15 mouse cellular contexts compared by ENCODE assay signal in the genomic region with DNA sequence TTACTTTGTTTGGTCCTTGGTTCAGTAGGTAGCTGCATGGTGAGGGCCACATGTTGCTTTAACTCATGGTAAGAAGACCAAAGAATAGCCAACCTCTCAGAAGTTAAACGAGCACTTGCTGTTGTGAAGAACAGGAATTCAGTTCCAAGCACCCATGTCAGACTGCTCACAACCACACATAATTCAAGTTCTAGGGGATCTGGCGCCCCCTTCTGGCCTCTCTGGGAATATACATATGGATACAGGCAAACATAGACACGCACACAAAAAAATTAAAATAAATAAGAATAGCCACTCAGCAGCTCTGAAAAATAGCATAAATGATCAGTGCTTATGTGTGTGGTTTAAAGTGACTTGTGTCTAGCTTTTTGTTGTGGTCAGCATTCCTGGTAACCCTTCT. TPM values are rescaled to one million over a fixed set of nuclear protein-coding genes. Genes with fewer than 3 reads are reported as not detected.
DNase-seq lines count a peak whose midpoint lies in the region; ATAC-seq and TF ChIP-seq lines count a peak whose summit lies in the region.
"Had no signal": no experiment of that assay in that cellular context is flagged by ENCODE, and none has a peak within 500 bp of the region (broad histone marks: within the 10 kb centered on the region; RNA-seq: fewer than 3 reads in every experiment).

No protein-coding gene starts in this region.

- TF ChIP-seq POLR2A in liver, adult 2 months (IDR thresholded peaks at IDR 0.05; ENCODE audit: extremely low read depth, insufficient read depth, low read length), result no peak

- WGBS in liver, adult 2 months, result 75% methylated on average over 3 of the region's 3 CpGs
- WGBS in liver, embryonic 11.5 days, result 65% methylated on average over 3 of the region's 3 CpGs
- WGBS in heart, embryonic 11.5 days (ENCODE audit: insufficient replicate concordance), result 73% methylated on average over 3 of the region's 3 CpGs

- H3K9me3 ChIP-seq in liver, embryonic 11.5 days (ENCODE audit: control insufficient read depth, low read length), result no peaks in the 10 kb centered on the region
- H3K9me3 ChIP-seq in E14TG2a.4 (ENCODE audit: low read length), result no peaks in the 10 kb centered on the region
- no peaks in the 10 kb centered on the region; the same call in 1 of the 2 replicates for H3K9me3 ChIP-seq in heart, embryonic 11.5 days (replicated peaks; ENCODE audit: control insufficient read depth, low read length)
- H3K9me3 ChIP-seq: forebrain, embryonic 12.5 days had no signal

- no peak for DNase-seq in liver, adult 2 months (ENCODE audit: extremely low read depth, low read depth, low spot score)
- DNase-seq in liver, embryonic 11.5 days (ENCODE audit: low spot score), result no peak
- no peak for DNase-seq in Patski (ENCODE audit: low read depth, low spot score)
- DNase-seq in splenic B cell, adult 2 months (ENCODE audit: low read depth, low spot score), result peak; percentile 38
- no peak for DNase-seq in embryo, embryonic 10.5 days (ENCODE audit: low spot score)
- DNase-seq: adrenal gland, adult 2 months; right cerebral cortex, postnatal 25 days had no signal

- H3K4me3 ChIP-seq in liver, adult 2 months (ENCODE audit: insufficient read depth, low read depth, low read length), result no peak overlapping the region
- no peak overlapping the region for H3K4me3 ChIP-seq in liver, embryonic 11.5 days (ENCODE audit: low read depth, low read length)
- H3K4me3 ChIP-seq in E14TG2a.4 (replicated peaks; ENCODE audit: low read length), result no peak overlapping the region
- no peak overlapping the region for H3K4me3 ChIP-seq in heart, embryonic 11.5 days (ENCODE audit: low read depth, low read length)
- H3K4me3 ChIP-seq: forebrain, embryonic 12.5 days; heart, embryonic 13.5 days had no signal

- in situ Hi-C loops in Patski (cut with MboI; ENCODE audit: low pct_unique_long_range_greater_than_20kb), result no loop called here

- H3K27me3 ChIP-seq in liver, adult 2 months (ENCODE audit: control insufficient read depth, insufficient read depth, low read length), result no peaks in the 10 kb centered on the region
- no peaks in the 10 kb centered on the region for H3K27me3 ChIP-seq in liver, embryonic 11.5 days (replicated peaks; ENCODE audit: control insufficient read depth, insufficient read depth, low read length)
- H3K27me3 ChIP-seq in E14TG2a.4 (ENCODE audit: insufficient read depth, low read length) (peaks cover 5% of the 10 kb centered on the region), Patski (no peaks in the 10 kb centered on the region)
- no peaks in the 10 kb centered on the region for H3K27me3 ChIP-seq in splenic B cell, adult 2 months (ENCODE audit: control insufficient read depth, insufficient read depth, low read length, poor library complexity, severe bottlenecking)
- H3K27me3 ChIP-seq in heart, embryonic 11.5 days (ENCODE audit: control insufficient read depth, insufficient read depth, low read length), result no peaks in the 10 kb centered on the region
- H3K27me3 ChIP-seq: forebrain, embryonic 12.5 days; heart, embryonic 13.5 days had no signal

- TF ChIP-seq CTCF in liver, adult 2 months (IDR thresholded peaks at IDR 0.05; ENCODE audit: low read depth, low read length), result peak; percentile 17; the same call in 1 of the 2 replicates
- TF ChIP-seq CTCF in E14TG2a.4 (conservative IDR thresholded peaks at IDR 0.05; ENCODE audit: low read length) (peak; percentile 96), Patski (IDR thresholded peaks at IDR 0.05) (peak; percentile 60)

- CTCF ChIA-PET in Patski (lab: Charles Lee), result interaction anchor here (0.8 to 1.4 kb wide), 3 partner anchors 18 to 92 kb away, joined by 3 read pairs; no protein-coding TSS in a partner anchor

- ATAC-seq in liver, embryonic 11.5 days (replicated peaks; ENCODE audit: low FRiP score), result no peak
- no peak for ATAC-seq in Patski
- ATAC-seq in heart, embryonic 11.5 days (replicated peaks; ENCODE audit: insufficient number of reproducible peaks, low FRiP score, low TSS enrichment), result no peak
- ATAC-seq: intestine, embryonic 16.5 days had no signal

- H3K79me2 ChIP-seq in liver, adult 2 months (ENCODE audit: control insufficient read depth, insufficient read depth, low read length), result no peaks in the 10 kb centered on the region; the same call in 1 of the 2 replicates

- no peaks in the 10 kb centered on the region; the same call in 1 of the 2 replicates for H3K4me1 ChIP-seq in liver, adult 2 months (ENCODE audit: control insufficient read depth, insufficient read depth, low read length)
- H3K4me1 ChIP-seq in liver, embryonic 11.5 days (replicated peaks; ENCODE audit: control insufficient read depth, insufficient read depth, low read length), result no peaks in the 10 kb centered on the region
- H3K4me1 ChIP-seq in E14TG2a.4 (replicated peaks; ENCODE audit: low read depth, low read length), result 0 out of 2 replicates have a peak, but pooled peaks cover 4% of the 10 kb centered on the region
- H3K4me1 ChIP-seq in heart, embryonic 11.5 days (ENCODE audit: control insufficient read depth, insufficient read depth, low read length), result no peaks in the 10 kb centered on the region
- H3K4me1 ChIP-seq: forebrain, embryonic 12.5 days; heart, embryonic 13.5 days had no signal

- POLR2A ChIA-PET in Patski (lab: Charles Lee), result no interaction called here

- no peak overlapping the region for H3K9ac ChIP-seq in liver, adult 2 months (ENCODE audit: low read depth, low read length)
- no peak overlapping the region for H3K9ac ChIP-seq in liver, embryonic 11.5 days (ENCODE audit: low read depth, low read length)
- no peak overlapping the region for H3K9ac ChIP-seq in heart, embryonic 11.5 days (ENCODE audit: low read depth, low read length)
- H3K9ac ChIP-seq: forebrain, embryonic 12.5 days; heart, embryonic 13.5 days had no signal

- H3K4me2 ChIP-seq in liver, embryonic 11.5 days, result no peak overlapping the region
- no peak overlapping the region for H3K4me2 ChIP-seq in heart, embryonic 11.5 days
- H3K4me2 ChIP-seq: forebrain, embryonic 12.5 days; heart, embryonic 13.5 days had no signal

- H3K27ac ChIP-seq in liver, adult 2 months (replicated peaks; ENCODE audit: insufficient read depth, low read depth, low read length), result no peak overlapping the region
- no peak overlapping the region for H3K27ac ChIP-seq in liver, embryonic 11.5 days (ENCODE audit: low read depth, low read length)
- H3K27ac ChIP-seq in heart, embryonic 11.5 days (ENCODE audit: low read depth, low read length), result no peak overlapping the region
- H3K27ac ChIP-seq: forebrain, embryonic 12.5 days; heart, embryonic 13.5 days; macrophage had no signal

- H3K36me3 ChIP-seq in liver, adult 2 months (ENCODE audit: control insufficient read depth, insufficient read depth, low read length), result no peaks in the 10 kb centered on the region
- H3K36me3 ChIP-seq in liver, embryonic 11.5 days (ENCODE audit: control insufficient read depth, insufficient read depth, low read length), result no peaks in the 10 kb centered on the region
- no peaks in the 10 kb centered on the region for H3K36me3 ChIP-seq in E14TG2a.4 (ENCODE audit: insufficient read depth, low read length)
- no peaks in the 10 kb centered on the region for H3K36me3 ChIP-seq in splenic B cell, adult 2 months (ENCODE audit: control insufficient read depth, insufficient read depth, low read length, poor library complexity, severe bottlenecking)
- no peaks in the 10 kb centered on the region for H3K36me3 ChIP-seq in heart, embryonic 11.5 days (ENCODE audit: control insufficient read depth, insufficient read depth, low read length)
- H3K36me3 ChIP-seq: forebrain, embryonic 12.5 days; heart, embryonic 13.5 days had no signal

RNA-seq across cellular contexts. Expression of a gene that starts 0.9 kb away (rescaled TPM):
- total RNA-seq in liver, adult 2 months (2014; rRNA removed), result 30.3 and 36.6 TPM in 2 replicates
- polyA plus RNA-seq in liver, adult 2 months (2012; rRNA removed), result 9.5 and 9.8 TPM in 2 replicates
- 0.38 and 0.52 TPM in 2 replicates for polyA plus RNA-seq in liver, embryonic 11.5 days (2014; fragmentation: Nextera tagmentation; extraction: Ambion mirVana)
- not detected for polyA plus RNA-seq in Patski (2021)
- polyA plus RNA-seq in heart, embryonic 11.5 days (2014; fragmentation: Nextera tagmentation; extraction: Ambion mirVana), result not detected in 2 replicates
- total RNA-seq: adrenal gland, adult 2 months; common myeloid progenitor, adult 5-6 weeks had no signal
- polyA plus RNA-seq: adrenal gland, adult 2 months; forebrain, embryonic 12.5 days; heart, embryonic 13.5 days; macrophage; neural tube, embryonic 11.5 days had no signal

RNA-seq across cellular contexts. Expression of a gene that starts 47.3 kb away (rescaled TPM):
- 112 and 122 TPM in 2 replicates for total RNA-seq in liver, adult 2 months (2014; rRNA removed)
- 28.5 and 32.4 TPM in 2 replicates for polyA plus RNA-seq in liver, adult 2 months (2012; rRNA removed)
- polyA plus RNA-seq in liver, embryonic 11.5 days (2014; fragmentation: Nextera tagmentation; extraction: Ambion mirVana), result 5.7 and 7.0 TPM in 2 replicates
- 43.1 TPM for polyA plus RNA-seq in Patski (2021)
- polyA plus RNA-seq in heart, embryonic 11.5 days (2014; fragmentation: Nextera tagmentation; extraction: Ambion mirVana), result 11.8 and 12.0 TPM in 2 replicates

RNA-seq across cellular contexts. Expression of a gene that starts 48.9 kb away (rescaled TPM):
- total RNA-seq in liver, adult 2 months (2014; rRNA removed), result 48.5 and 63.8 TPM in 2 replicates
- 17.8 and 18.2 TPM in 2 replicates for polyA plus RNA-seq in liver, adult 2 months (2012; rRNA removed)
- polyA plus RNA-seq in liver, embryonic 11.5 days (2014; fragmentation: Nextera tagmentation; extraction: Ambion mirVana), result 6.8 and 8.4 TPM in 2 replicates
- 9.9 TPM for polyA plus RNA-seq in Patski (2021)
- polyA plus RNA-seq in heart, embryonic 11.5 days (2014; fragmentation: Nextera tagmentation; extraction: Ambion mirVana), result 67.9 and 80.2 TPM in 2 replicates

Comparison
In these comparisons a context has a peak if more than half of its experiments do, and no peak if none do; other contexts are left out.
1. CTCF ChIP-seq: peak in every context shown above with its lines; median percentile 96 in E14TG2a.4; 60 in Patski; 17 in liver, adult 2 months.